Mouse (Mus musculus): ENCODE data around the gene Aph1c.

DNA sequence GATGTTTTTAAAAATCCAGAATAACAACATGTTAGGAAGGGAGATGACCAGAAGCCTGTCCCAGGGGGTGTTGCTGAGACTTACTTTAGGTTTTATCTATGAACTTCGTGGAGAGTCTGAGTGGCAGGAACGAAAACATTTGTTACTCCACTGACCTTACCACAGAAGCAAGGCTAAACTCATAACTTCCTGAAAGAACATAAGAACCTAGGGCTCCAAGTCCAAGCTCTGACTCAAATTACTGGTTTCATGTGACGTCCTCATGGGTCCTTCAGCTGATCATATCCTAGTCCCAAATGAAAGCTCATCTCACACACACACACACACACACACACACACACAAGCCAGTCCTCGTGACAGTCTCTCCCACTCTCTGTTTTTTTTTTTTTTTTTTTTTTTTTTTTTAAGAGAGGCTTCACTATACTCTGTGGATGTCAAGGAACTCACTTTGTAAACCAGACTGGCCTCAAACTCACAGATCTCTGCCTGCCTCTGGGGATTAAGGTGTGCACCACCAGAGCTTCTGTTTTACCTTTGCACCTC is 2.1 kb downstream of the Aph1c start:
- no peak for TF ChIP-seq CTCF (conservative IDR thresholded peaks at IDR 0.05; ENCODE audit: low read length)
- no peak for TF ChIP-seq POU5F1 (IDR thresholded peaks at IDR 0.05; ENCODE audit: borderline replicate concordance, low read length)
